Mouse (Mus musculus) G1E (cell line): ENCODE results near the gene Cd2bp2.

Source experiments
- CTCF ChIP-seq: IDR thresholded peaks from 2 replicates; pipeline ENCODE4 v1.5.1; 2012; ENCODE audit warnings: low read depth, low read length, inconsistent platforms, mixed read lengths
- GATA1 ChIP-seq: IDR thresholded peaks from 2 replicates; pipeline ENCODE4 v1.6.1; 2012; ENCODE audit warnings: borderline replicate concordance, low read length, inconsistent platforms, mixed read lengths
- TAL1 ChIP-seq: conservative IDR thresholded peaks from 2 replicates; pipeline ENCODE4 v1.6.1; 2012; ENCODE audit warnings: low read depth, low read length, inconsistent platforms, mixed read lengths

- TF ChIP-seq CTCF (no peak), GATA1 (no peak), TAL1 (no peak)
Observed at GRCm38 (mm10) chr7:127180783-127181182, 15.1 kb downstream of the Cd2bp2 start.
